In genomic region chr16:53266116-53266515, GRCm38 (mm10) we compare ENCODE assay signal across 8 mouse cellular contexts.
DNase-seq lines count a peak whose midpoint lies in the region; ATAC-seq lines count a peak whose summit lies in the region.

No protein-coding gene starts in this region.

- 24% methylated on average over 3 of the region's 3 CpGs for WGBS in liver, embryonic 12.5 days (ENCODE audit: insufficient replicate concordance)

- no peak for ATAC-seq in liver, embryonic 12.5 days
- no peak for ATAC-seq in erythroid progenitor cell, adult 5-6 weeks (replicated peaks; ENCODE audit: low FRiP score, poor library complexity, severe bottlenecking)

- H3K27ac ChIP-seq in liver, embryonic 12.5 days, result no peak overlapping the region

- H3K9me3 ChIP-seq in liver, embryonic 12.5 days (replicated peaks), result no peaks in the 10 kb centered on the region

- H3K4me3 ChIP-seq in liver, embryonic 12.5 days, result no peak overlapping the region

- H3K4me2 ChIP-seq in liver, embryonic 12.5 days, result no peak overlapping the region

- no peaks in the 10 kb centered on the region for H3K4me1 ChIP-seq in liver, embryonic 12.5 days

- H3K27me3 ChIP-seq in liver, embryonic 12.5 days (replicated peaks), result no peaks in the 10 kb centered on the region

- intact Hi-C loops in left cerebral cortex, postnatal 14 days (cut with DNase I), result loop anchor here (2.0 to 10.0 kb wide), 2 partner anchors 811 to 955 kb away; partner anchors contain the start of gene Alcam

- DNase-seq in liver, result peak; percentile 49
- DNase-seq in T-cell, adult 2 months (ENCODE audit: low spot score), result peak; percentile 6
- peak; percentile 45 to 67 for DNase-seq in cerebellum, postnatal 4 days (ENCODE audit: low spot score in 2 of 2)
- DNase-seq in hindlimb bud, embryonic 11.5 days (ENCODE audit: extremely low spot score, low read depth, low spot score), result peak; percentile 39
- peak; percentile 74 to 84 for DNase-seq in left cerebral cortex, postnatal 14 days (ENCODE audit: low spot score in 2 of 2)
- peak; percentile 36 for DNase-seq in ovary, postnatal 10 days (ENCODE audit: low spot score)

- no peaks in the 10 kb centered on the region for H3K36me3 ChIP-seq in liver, embryonic 12.5 days

- H3K9ac ChIP-seq in liver, embryonic 12.5 days, result no peak overlapping the region

Comparison
In these comparisons a context has a peak if more than half of its experiments do, and no peak if none do; other contexts are left out.
1. DNase-seq: peak in every context shown above with its lines; median percentile 79 in left cerebral cortex, postnatal 14 days; 56 in cerebellum, postnatal 4 days; 49 in liver; 39 in hindlimb bud, embryonic 11.5 days; 36 in ovary, postnatal 10 days; 6 in T-cell, adult 2 months.